Mouse (Mus musculus) natural killer cell, adult 2 months (primary cell): ENCODE results near the gene Uba52.
"Not testable (repeated sequence)": the region's sequence is repeated elsewhere in the genome, so short reads cannot be mapped to it uniquely, and the experiment has no call there.

Source experiments
- DNase-seq, 2 experiments: peaks; one replicate each; pipeline ENCODE4 v3.0.0; 2022; ENCODE audit warnings: low spot score in 2 of 2

Uba52 gene

DNA sequence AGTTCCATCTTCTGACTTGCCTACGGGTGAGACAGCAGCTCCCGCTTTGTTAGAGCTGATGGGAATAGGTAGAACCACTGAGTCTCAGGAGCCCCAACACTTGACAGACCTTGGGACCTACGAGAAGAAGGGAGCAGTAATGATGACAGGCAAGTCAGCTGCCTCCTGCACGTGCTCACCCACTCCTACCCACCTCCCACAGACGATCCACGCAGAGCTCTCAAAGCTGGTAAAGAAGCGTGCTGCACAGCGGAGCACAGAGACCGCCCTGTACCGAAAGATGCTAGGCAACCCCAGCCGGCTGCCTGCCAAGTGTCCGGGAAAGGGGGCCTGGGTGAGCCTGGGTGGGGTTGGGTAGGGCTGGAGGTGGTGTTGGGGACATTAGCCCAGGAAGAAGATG lies 23.7 kb upstream of the Uba52 start:
- no peak for DNase-seq

DNA sequence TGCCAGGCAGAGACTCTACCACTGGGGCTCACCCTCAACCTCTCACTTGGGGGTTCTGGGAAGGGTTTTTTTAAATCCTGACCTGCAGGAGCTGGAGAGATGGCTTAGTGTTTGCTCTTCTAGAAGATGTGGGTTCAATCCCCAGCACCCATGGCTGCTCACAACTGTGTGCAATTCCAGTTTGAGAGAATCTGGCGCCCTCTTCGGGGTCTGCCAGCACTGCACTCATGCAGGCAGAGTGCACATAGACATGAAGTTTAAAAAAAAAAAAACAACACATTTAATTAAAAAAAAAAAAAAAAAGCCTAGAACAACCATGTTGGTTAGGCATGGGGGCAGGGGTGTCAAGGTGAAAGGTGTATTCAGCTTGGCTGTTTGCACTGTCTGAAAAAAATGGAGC lies 19.7 kb upstream of the Uba52 start:
- DNase-seq = no peak

DNA sequence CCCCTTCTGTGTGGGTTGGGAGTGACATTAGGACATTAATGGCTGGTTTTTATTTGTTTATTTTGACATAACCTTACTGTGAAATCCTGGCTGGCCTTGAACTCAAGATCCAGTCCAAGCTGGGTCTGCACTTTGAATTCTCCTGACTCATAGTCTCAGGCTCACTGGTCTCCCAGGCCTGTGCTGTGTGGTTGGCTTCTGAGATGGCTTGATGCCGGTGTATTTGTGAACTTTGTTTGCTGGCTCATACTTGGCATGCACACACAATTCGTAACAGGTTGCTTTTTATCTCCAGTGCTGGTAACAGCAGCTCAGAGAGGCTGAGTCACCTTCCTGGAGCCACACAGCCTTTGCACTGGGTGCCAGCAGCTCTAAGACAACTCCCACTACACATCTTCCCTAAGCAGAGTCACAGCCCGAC lies 19.1 kb upstream of the Uba52 start:
- no peak for DNase-seq

GRCm38 (mm10) chr8:70529299-70529698 lies 18.7 kb upstream of the Uba52 start:
- DNase-seq = no peak

- no peak for DNase-seq
Observed at GRCm38 (mm10) chr8:70528182-70528797, 17.7 kb upstream of the Uba52 start.

- DNase-seq = peak; percentile 95
Observed at GRCm38 (mm10) chr8:70527512-70528181, 17.0 kb upstream of the Uba52 start, which contains the start of the genes Fkbp8 and Kxd1. Gene Fkbp8, plus strand, starts transcription at chr8:70527724. Gene Kxd1, minus strand, starts transcription at chr8:70527956.

- DNase-seq = no peak
Observed at GRCm38 (mm10) chr8:70527111-70527511, 16.5 kb upstream of the Uba52 start.

DNA sequence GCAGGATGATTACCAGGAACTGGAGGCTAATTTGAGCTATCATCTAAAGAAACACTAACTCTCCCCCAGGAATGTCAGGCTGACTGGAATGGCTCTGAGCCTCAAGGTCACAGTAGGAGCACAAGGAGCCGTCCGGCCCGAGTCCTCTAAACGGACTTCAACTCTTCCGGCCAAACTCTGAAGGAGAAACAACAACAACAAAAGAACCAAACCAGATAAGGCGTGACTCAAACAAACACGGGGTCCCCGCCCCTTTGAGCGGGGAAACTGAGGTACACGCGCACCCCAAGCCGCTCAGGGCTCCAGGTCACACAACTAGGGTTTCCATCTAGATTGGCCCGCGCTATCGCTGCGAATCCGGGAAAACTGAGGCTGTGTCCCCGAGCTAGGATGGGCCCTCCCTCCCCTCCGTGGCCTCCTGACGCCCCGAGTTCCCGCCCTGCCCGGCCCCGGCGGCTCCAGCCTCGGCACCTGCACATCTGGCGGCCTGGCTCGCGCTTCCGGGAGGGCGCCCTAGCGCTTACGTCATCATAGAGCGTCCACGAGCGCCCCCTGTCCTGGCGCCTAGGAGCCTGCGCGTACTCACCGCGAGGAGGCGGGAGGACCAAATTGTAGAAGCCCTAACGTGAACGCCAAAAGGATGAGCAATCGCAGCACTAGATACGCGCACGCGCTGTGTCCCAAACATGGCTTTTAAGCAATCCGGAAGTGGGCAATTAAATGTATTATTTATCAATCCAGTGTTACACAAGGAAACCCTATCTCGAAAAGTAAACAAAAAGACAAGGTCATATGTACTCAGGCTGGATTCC lies 12.2 kb upstream of the Uba52 start:
- peak; percentile 94 to 96 for DNase-seq

DNA sequence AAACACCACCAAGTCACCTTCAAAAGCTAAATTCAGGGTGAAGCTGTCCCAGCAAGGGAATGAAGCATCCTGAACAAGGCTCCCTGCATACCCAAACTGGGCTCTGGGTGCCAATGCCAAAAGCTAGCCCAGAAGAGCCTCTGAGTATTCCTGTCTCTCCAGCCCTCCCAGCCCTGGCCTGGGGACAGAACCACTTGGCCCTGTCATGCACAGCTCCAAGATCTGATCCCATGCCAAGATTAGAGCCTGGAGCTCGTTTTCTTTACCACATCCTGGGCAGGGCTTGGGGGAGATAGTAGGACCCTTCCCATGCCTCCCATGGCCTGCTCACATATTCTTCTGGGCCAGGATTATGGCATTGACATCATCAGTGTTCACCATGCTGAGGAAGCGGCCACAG lies 9.0 kb upstream of the Uba52 start:
- no peak for DNase-seq

- DNase-seq = no peak
Observed at GRCm38 (mm10) chr8:70519043-70519442, 8.4 kb upstream of the Uba52 start.

- no peak for DNase-seq
Observed at GRCm38 (mm10) chr8:70517940-70518643, 7.5 kb upstream of the Uba52 start.

- no peak for DNase-seq
Observed at GRCm38 (mm10) chr8:70513441-70513840, 2.8 kb upstream of the Uba52 start.

GRCm38 (mm10) chr8:70512253-70512903 lies 1.8 kb upstream of the Uba52 start:
- DNase-seq = no peak

GRCm38 (mm10) chr8:70511770-70512169 lies 1.2 kb upstream of the Uba52 start:
- no peak for DNase-seq

DNA sequence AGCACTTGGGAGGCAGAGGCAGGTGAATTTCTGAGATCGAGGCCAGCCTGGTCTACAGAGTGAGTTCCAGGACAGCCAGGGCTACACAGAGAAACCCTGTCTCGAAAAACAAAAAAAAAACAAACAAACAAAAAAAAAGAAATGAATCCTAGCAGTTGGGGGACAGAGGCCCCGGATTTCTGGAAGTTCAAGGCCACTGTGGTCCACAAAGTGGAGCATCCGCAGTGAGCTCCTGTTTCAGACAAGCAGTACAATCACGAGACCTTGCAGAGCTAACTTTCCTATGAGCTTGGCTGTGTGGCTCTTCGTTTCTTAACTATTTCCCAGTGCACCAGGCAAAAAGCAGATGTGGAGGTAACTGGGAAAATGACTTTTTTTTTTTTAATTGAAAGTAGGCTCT lies 573 bp upstream of the Uba52 start:
- DNase-seq = not testable (repeated sequence)

DNA sequence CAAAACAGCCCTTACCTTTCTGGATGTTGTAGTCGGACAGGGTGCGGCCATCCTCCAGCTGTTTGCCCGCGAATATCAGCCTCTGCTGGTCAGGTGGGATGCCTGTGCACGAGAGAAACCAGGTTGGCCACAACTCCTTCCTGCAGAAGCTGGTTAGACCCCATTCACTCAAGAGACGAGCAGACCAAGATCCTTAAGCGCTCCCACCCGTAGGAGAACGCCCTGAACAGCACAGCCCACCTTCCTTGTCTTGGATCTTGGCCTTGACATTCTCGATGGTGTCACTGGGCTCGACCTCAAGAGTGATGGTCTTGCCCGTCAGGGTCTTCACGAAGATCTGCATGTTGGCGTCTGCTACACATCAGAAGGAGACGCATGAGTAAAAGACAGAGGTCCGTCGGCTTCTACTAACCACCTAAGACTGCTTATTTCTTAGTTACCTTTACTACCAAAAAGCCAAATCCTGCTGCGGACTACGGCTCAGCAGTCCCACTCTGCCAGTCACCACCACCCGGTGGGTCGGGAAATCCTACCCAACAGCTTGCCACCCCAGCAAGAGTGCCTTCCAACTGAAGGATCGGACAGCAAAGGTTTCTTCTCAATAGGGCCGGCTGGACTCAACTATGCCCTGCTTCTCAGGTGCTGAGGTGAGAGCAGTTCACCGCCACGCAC lies 1.2 kb downstream of the Uba52 start:
- no peak for DNase-seq

- no peak for DNase-seq
Observed at GRCm38 (mm10) chr8:70507027-70507393, 3.6 kb downstream of the Uba52 start.

- DNase-seq = peak; percentile 91 to 93
Observed at GRCm38 (mm10) chr8:70506328-70507026, 4.1 kb downstream of the Uba52 start, which contains the start of gene Rex1bd. Gene Rex1bd, minus strand, starts transcription at chr8:70506752.

- DNase-seq = no peak
Observed at GRCm38 (mm10) chr8:70505698-70506327, 4.8 kb downstream of the Uba52 start.

GRCm38 (mm10) chr8:70504851-70505250 lies 5.8 kb downstream of the Uba52 start:
- DNase-seq = peak; percentile 79 to 84
